ENCODE assay signal across 10 mouse cellular contexts in the genomic region with DNA sequence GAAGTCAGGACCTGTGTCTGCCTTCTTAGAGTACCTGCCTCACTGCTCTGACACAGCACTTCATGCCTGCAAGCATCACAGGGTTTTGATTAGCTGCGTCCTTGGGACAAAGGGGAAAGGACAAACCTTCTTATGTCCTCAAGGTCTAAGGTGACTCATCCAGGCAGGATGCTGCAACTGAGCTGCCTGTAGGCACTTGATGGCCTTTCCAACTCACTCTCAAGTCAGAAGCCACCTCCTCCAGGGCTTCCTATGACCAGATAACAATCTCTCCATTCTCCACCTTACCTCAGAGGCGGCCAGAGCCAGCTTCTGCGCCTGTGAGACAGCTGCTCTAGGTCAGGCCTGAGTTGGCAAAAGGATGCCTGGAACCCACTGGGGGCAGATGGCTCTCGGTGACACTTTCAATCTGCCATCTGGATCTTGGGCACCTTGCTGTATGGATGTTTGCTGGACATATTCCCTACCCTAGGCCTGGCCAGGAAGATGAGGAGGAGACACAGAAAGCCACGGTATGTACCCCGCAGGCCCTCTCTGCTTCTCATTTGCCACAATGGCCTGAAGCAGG. TPM values are rescaled to one million over a fixed set of nuclear protein-coding genes. Genes with fewer than 3 reads are reported as not detected.
DNase-seq lines count a peak whose midpoint lies in the region; ATAC-seq and TF ChIP-seq lines count a peak whose summit lies in the region.
"Had no signal": no experiment of that assay in that cellular context is flagged by ENCODE, and none has a peak within 500 bp of the region (broad histone marks: within the 10 kb centered on the region; RNA-seq: fewer than 3 reads in every experiment).

No protein-coding gene starts in this region.

- no peaks in the 10 kb centered on the region for H3K27me3 ChIP-seq in heart, adult 2 months (ENCODE audit: control insufficient read depth, insufficient read depth, low read length)
- H3K27me3 ChIP-seq in midbrain, embryonic 10.5 days (ENCODE audit: low read depth, poor library complexity, severe bottlenecking), result no peaks in the 10 kb centered on the region
- H3K27me3 ChIP-seq in midbrain, embryonic 15.5 days (replicated peaks), result no peaks in the 10 kb centered on the region
- H3K27me3 ChIP-seq in limb, embryonic 15.5 days, result no peaks in the 10 kb centered on the region
- H3K27me3 ChIP-seq: liver, embryonic 15.5 days had no signal

- no peak overlapping the region for H3K9ac ChIP-seq in heart, adult 2 months (ENCODE audit: low read depth, low read length)
- H3K9ac ChIP-seq in midbrain, embryonic 15.5 days, result no peak overlapping the region
- 0 out of 2 replicates have a peak overlapping the region, but pooled peaks have one; percentile 11 for H3K9ac ChIP-seq in limb, embryonic 15.5 days
- H3K9ac ChIP-seq: liver, embryonic 15.5 days had no signal

- H3K36me3 ChIP-seq in heart, adult 2 months (ENCODE audit: control insufficient read depth, insufficient read depth, low read length), result no peaks in the 10 kb centered on the region
- no peaks in the 10 kb centered on the region for H3K36me3 ChIP-seq in midbrain, embryonic 10.5 days
- H3K36me3 ChIP-seq in midbrain, embryonic 15.5 days (replicated peaks), result no peaks in the 10 kb centered on the region
- H3K36me3 ChIP-seq in limb, embryonic 15.5 days, result no peaks in the 10 kb centered on the region
- H3K36me3 ChIP-seq: heart, embryonic 10.5 days; liver, embryonic 15.5 days had no signal

- no peak for ATAC-seq in midbrain, embryonic 15.5 days (replicated peaks)
- no peak for ATAC-seq in limb, embryonic 15.5 days (ENCODE audit: insufficient number of reproducible peaks, low FRiP score, low TSS enrichment, low read depth)

- no peaks in the 10 kb centered on the region for H3K79me2 ChIP-seq in heart, adult 2 months (replicated peaks; ENCODE audit: control insufficient read depth, insufficient read depth, low read length)

- H3K9me3 ChIP-seq in midbrain, embryonic 10.5 days (replicated peaks), result no peaks in the 10 kb centered on the region
- H3K9me3 ChIP-seq in midbrain, embryonic 15.5 days, result no peaks in the 10 kb centered on the region
- no peaks in the 10 kb centered on the region for H3K9me3 ChIP-seq in limb, embryonic 15.5 days
- H3K9me3 ChIP-seq: heart, embryonic 10.5 days; liver, embryonic 15.5 days had no signal

- no peak for TF ChIP-seq EP300 in heart, adult 2 months (IDR thresholded peaks at IDR 0.05; ENCODE audit: insufficient read depth, low read depth, low read length)

- H3K27ac ChIP-seq in heart, adult 2 months, result peak overlapping the region; percentile 69
- peak overlapping the region; percentile 99 for H3K27ac ChIP-seq in midbrain, embryonic 10.5 days (replicated peaks)
- H3K27ac ChIP-seq in midbrain, embryonic 15.5 days, result no peak overlapping the region
- H3K27ac ChIP-seq in limb, embryonic 15.5 days, result no peak overlapping the region
- H3K27ac ChIP-seq: liver, embryonic 15.5 days had no signal

- no peak overlapping the region for H3K4me2 ChIP-seq in midbrain, embryonic 15.5 days
- no peak overlapping the region for H3K4me2 ChIP-seq in limb, embryonic 15.5 days
- H3K4me2 ChIP-seq: liver, embryonic 15.5 days had no signal

- DNase-seq in heart, adult 2 months, result no peak
- no peak for DNase-seq in heart, adult 9 months (ENCODE audit: low spot score in 2 of 2)
- no peak for DNase-seq in midbrain, embryonic 10.5 days (ENCODE audit: low spot score)
- peak; percentile 87 for DNase-seq in cerebellum, adult 9-11 months
- DNase-seq in retina, embryonic 14.5 days (ENCODE audit: low spot score), result no peak
- DNase-seq: kidney, adult 18-20 months had no signal

- 65% methylated on average over 6 of the region's 6 CpGs for WGBS in heart, adult 2 months
- 92% methylated on average over 6 of the region's 6 CpGs for WGBS in midbrain, embryonic 10.5 days
- 89% methylated on average over 6 of the region's 6 CpGs for WGBS in midbrain, embryonic 15.5 days
- WGBS in limb, embryonic 15.5 days, result 72% methylated on average over 6 of the region's 6 CpGs

- no peak for TF ChIP-seq CTCF in heart, adult 2 months (IDR thresholded peaks at IDR 0.05)

- H3K4me3 ChIP-seq in heart, adult 2 months, result no peak overlapping the region
- H3K4me3 ChIP-seq in midbrain, embryonic 10.5 days, result no peak overlapping the region
- H3K4me3 ChIP-seq in midbrain, embryonic 15.5 days, result no peak overlapping the region
- H3K4me3 ChIP-seq in limb, embryonic 15.5 days, result no peak overlapping the region
- H3K4me3 ChIP-seq: heart, embryonic 10.5 days; liver, embryonic 15.5 days had no signal

- H3K4me1 ChIP-seq in heart, adult 2 months (ENCODE audit: control insufficient read depth, insufficient read depth, low read length), result peaks cover 20% of the 10 kb centered on the region
- peaks cover 53% of the 10 kb centered on the region for H3K4me1 ChIP-seq in midbrain, embryonic 10.5 days
- H3K4me1 ChIP-seq in midbrain, embryonic 15.5 days, result peaks cover 28% of the 10 kb centered on the region
- H3K4me1 ChIP-seq in limb, embryonic 15.5 days, result peaks cover 25% of the 10 kb centered on the region

- 0 out of 2 replicates have a peak, but pooled peaks have one; percentile 25 for TF ChIP-seq POLR2A in heart, adult 2 months (IDR thresholded peaks at IDR 0.05; ENCODE audit: insufficient read depth, low read depth, low read length)

- intact Hi-C loops in heart, adult 2 months (cut with DNase I), result no loop called here

RNA-seq across cellular contexts. Expression of a gene that starts 14.6 kb away (rescaled TPM):
- total RNA-seq in heart, adult 2 months (2021), result 10 to 100 TPM; 18.8 to 22.8 TPM
- 9.8 and 15.9 TPM in 2 replicates for polyA plus RNA-seq in heart, adult 2 months (2012; rRNA removed)
- 57.2 and 62.0 TPM in 2 replicates for polyA plus RNA-seq in midbrain, embryonic 10.5 days (2016; fragmentation: Nextera tagmentation; extraction: Ambion mirVana)
- polyA plus RNA-seq in midbrain, embryonic 15.5 days (2015; fragmentation: Nextera tagmentation; extraction: Ambion mirVana), result 71.7 and 73.1 TPM in 2 replicates
- 69.4 and 71.2 TPM in 2 replicates for polyA plus RNA-seq in limb, embryonic 15.5 days (2015; fragmentation: Nextera tagmentation; extraction: Ambion mirVana)

RNA-seq across cellular contexts. Expression of a gene that starts 14.6 kb away (rescaled TPM):
- 10 to 100 TPM; 32.0 to 36.3 TPM for total RNA-seq in heart, adult 2 months (2021)
- polyA plus RNA-seq in heart, adult 2 months (2012; rRNA removed), result 31.4 and 31.7 TPM in 2 replicates
- polyA plus RNA-seq in midbrain, embryonic 10.5 days (2016; fragmentation: Nextera tagmentation; extraction: Ambion mirVana), result 59.8 and 59.9 TPM in 2 replicates
- polyA plus RNA-seq in midbrain, embryonic 15.5 days (2015; fragmentation: Nextera tagmentation; extraction: Ambion mirVana), result 51.9 and 55.3 TPM in 2 replicates
- 48.4 and 51.2 TPM in 2 replicates for polyA plus RNA-seq in limb, embryonic 15.5 days (2015; fragmentation: Nextera tagmentation; extraction: Ambion mirVana)

RNA-seq across cellular contexts. Expression of a gene that starts 20.5 kb away (rescaled TPM):
- total RNA-seq in heart, adult 2 months (2021), result 1 to 10 TPM; 4.5 to 5.4 TPM
- polyA plus RNA-seq in heart, adult 2 months (2012; rRNA removed), result 7.6 and 11.8 TPM in 2 replicates
- polyA plus RNA-seq in midbrain, embryonic 10.5 days (2016; fragmentation: Nextera tagmentation; extraction: Ambion mirVana), result 18.4 and 18.7 TPM in 2 replicates
- polyA plus RNA-seq in midbrain, embryonic 15.5 days (2015; fragmentation: Nextera tagmentation; extraction: Ambion mirVana), result 10.4 and 11.9 TPM in 2 replicates
- polyA plus RNA-seq in limb, embryonic 15.5 days (2015; fragmentation: Nextera tagmentation; extraction: Ambion mirVana), result 14.4 and 14.8 TPM in 2 replicates

RNA-seq across cellular contexts. Expression of a gene that starts 26.3 kb away (rescaled TPM):
- 10 to 100 TPM; 65.3 to 81.4 TPM for total RNA-seq in heart, adult 2 months (2021)
- 115 and 120 TPM in 2 replicates for polyA plus RNA-seq in heart, adult 2 months (2012; rRNA removed)
- 2,837 and 3,349 TPM in 2 replicates for polyA plus RNA-seq in midbrain, embryonic 10.5 days (2016; fragmentation: Nextera tagmentation; extraction: Ambion mirVana)
- polyA plus RNA-seq in midbrain, embryonic 15.5 days (2015; fragmentation: Nextera tagmentation; extraction: Ambion mirVana), result 1,376 and 1,480 TPM in 2 replicates
- 132 and 183 TPM in 2 replicates for polyA plus RNA-seq in limb, embryonic 15.5 days (2015; fragmentation: Nextera tagmentation; extraction: Ambion mirVana)

Comparison
In these comparisons a context has a peak if more than half of its experiments do, and no peak if none do; other contexts are left out.
1. H3K27ac ChIP-seq: peak in heart, adult 2 months (single experiment) and midbrain, embryonic 10.5 days (single experiment); none in midbrain, embryonic 15.5 days (single experiment) and limb, embryonic 15.5 days (single experiment).